Mouse (Mus musculus) heart, embryonic 15.5 days (tissue): ENCODE measurements at regions not wholly inside any gene's neighbourhood (a gene's known extent, or its start where the extent isn't known, plus 50 kb on each side); places are given as distances from the start of the nearest gene placed in this dataset.

Source experiments
- ATAC-seq: fragments of 200-750 bp; cut with Nextera tagmentation; replicated peaks from 2 replicates; pipeline ENCODE4 v1.8.0; 2017; ENCODE audit warnings: low read depth, moderate TSS enrichment; ENCODE audit not compliant: insufficient number of reproducible peaks, insufficient read depth, low FRiP score
- H3K27ac ChIP-seq: fragments of 300-500 bp; sonication (generic); 2 replicates; pipeline ENCODE4 v1.5.1; 2015; ENCODE audit warnings: mild to moderate bottlenecking, inconsistent platforms
- H3K27me3 ChIP-seq: fragments of 300-500 bp; sonication (generic); 2 replicates; pipeline ENCODE4 v1.6.1; 2015; ENCODE audit warnings: inconsistent platforms
- H3K36me3 ChIP-seq: fragments of 300-500 bp; sonication (generic); 2 replicates; pipeline ENCODE4 v1.6.1; 2015; ENCODE audit warnings: mild to moderate bottlenecking, inconsistent platforms
- H3K4me1 ChIP-seq: fragments of 300-500 bp; sonication (generic); replicated peaks from 2 replicates; pipeline ENCODE4 v1.6.1; 2015; ENCODE audit warnings: inconsistent platforms
- H3K4me2 ChIP-seq: fragments of 300-500 bp; sonication (generic); 2 replicates; pipeline ENCODE4 v1.6.1; 2015; ENCODE audit warnings: inconsistent platforms, mild to moderate bottlenecking, moderate library complexity
- H3K4me3 ChIP-seq: fragments of 300-500 bp; sonication (generic); 2 replicates; pipeline ENCODE4 v1.5.1; 2015; ENCODE audit warnings: mild to moderate bottlenecking, inconsistent platforms
- H3K9ac ChIP-seq: fragments of 300-500 bp; sonication (generic); 2 replicates; pipeline ENCODE4 v1.6.1; 2015; ENCODE audit warnings: mild to moderate bottlenecking, inconsistent platforms
- H3K9me3 ChIP-seq: fragments of 300-500 bp; sonication (generic); replicated peaks from 2 replicates; pipeline ENCODE4 v1.6.1; 2016; ENCODE audit warnings: inconsistent platforms
- WGBS: fragments of 180-500 bp; shearing (Covaris S2); methylation state at CpG from one replicate; pipeline ENCODE4 v1.1.7; 2015; ENCODE audit warnings: mixed read lengths; 5-methylcytosine and 5-hydroxymethylcytosine counted together

DNA sequence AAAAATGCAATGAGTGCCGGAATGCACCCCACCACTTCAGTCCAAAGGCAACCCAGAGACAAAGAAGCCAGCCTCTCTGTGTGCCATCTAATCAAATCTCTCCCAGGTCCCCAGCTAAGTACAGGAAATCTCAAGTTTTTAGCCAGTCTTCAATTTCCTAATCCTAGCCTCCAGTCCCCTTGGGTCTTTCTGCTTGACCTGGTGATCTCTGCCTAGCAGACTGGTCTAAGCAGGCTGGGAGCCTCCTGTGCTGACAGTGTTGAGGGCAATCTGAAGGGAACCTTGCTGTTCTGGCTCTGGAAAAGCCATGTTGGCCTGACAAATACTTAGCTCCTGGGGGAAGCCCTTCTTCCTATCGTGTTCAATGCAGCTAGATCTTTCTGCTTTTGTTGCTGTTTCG lies 248.9 kb downstream of the Nedd1 start:
- 78% methylated on average over 3 of the region's 3 CpGs for WGBS
- no peaks in the 10 kb centered on the region for H3K27me3 ChIP-seq
- no peak for ATAC-seq

DNA sequence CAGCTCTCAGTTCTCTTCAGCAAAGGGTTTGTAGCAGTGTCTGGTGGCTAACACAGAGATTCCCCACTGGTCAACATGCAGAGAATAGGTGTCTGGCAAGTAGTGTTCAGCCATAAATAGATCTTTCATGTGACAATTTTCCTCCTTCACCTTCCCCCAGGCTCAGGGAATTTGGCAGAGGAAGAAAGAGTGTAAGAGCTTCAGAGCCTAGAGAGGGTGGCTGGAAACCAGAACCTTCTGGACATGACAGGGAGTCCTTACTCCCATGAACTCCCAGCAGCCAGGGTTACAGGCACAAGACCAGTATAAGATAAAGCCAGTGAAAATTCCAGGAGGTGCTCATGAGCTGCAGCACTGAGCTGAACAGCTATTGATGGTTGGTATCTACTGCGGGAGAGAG lies 251.1 kb downstream of the Nedd1 start:
- H3K9me3 ChIP-seq: no peaks in the 10 kb centered on the region
- WGBS: 81% methylated on average over 1 of the region's 1 CpGs

More for the DNA sequence above, 248.9 kb downstream of the Nedd1 start:
- no peak overlapping the region for H3K9ac ChIP-seq
- H3K27ac ChIP-seq: no peak overlapping the region
- no peaks in the 10 kb centered on the region for H3K4me1 ChIP-seq
- no peaks in the 10 kb centered on the region for H3K9me3 ChIP-seq
- H3K36me3 ChIP-seq: no peaks in the 10 kb centered on the region
- H3K4me2 ChIP-seq: no peak overlapping the region
- no peak overlapping the region for H3K4me3 ChIP-seq

DNA sequence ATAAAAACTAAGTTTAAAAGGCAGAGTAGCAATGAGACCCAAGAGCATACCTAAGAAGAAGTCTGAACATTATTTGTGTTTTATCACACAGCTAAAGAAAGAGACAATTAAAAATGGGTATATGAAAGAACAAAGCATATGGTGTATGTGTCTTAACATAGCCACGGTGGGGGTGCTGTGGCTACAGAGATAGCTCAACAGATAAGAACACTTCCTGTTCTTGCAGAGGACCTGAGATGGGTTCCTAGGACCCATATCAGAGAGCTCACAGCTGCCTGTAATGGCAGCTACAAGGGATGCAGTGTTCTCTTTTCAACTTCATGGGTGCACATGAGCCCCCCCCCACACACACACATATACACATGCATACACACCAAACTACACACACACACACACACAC lies 267.0 kb downstream of the Nedd1 start:
- 59% methylated on average over 1 of the region's 1 CpGs for WGBS
- Histone ChIP-seq H3K4me1 (no peaks in the 10 kb centered on the region), H3K27me3 (no peaks in the 10 kb centered on the region), H3K27ac (no peak overlapping the region), H3K9ac (no peak overlapping the region), H3K9me3 (no peaks in the 10 kb centered on the region), H3K36me3 (no peaks in the 10 kb centered on the region), H3K4me3 (no peak overlapping the region), H3K4me2 (no peak overlapping the region)
- no peak for ATAC-seq

More for the DNA sequence above, 251.1 kb downstream of the Nedd1 start:
- no peak overlapping the region for H3K9ac ChIP-seq
- H3K4me1 ChIP-seq: no peaks in the 10 kb centered on the region
- no peak overlapping the region for H3K4me2 ChIP-seq
- no peak overlapping the region for H3K4me3 ChIP-seq
- no peaks in the 10 kb centered on the region for H3K27me3 ChIP-seq
- no peak overlapping the region for H3K27ac ChIP-seq
- H3K36me3 ChIP-seq: no peaks in the 10 kb centered on the region
- no peak for ATAC-seq

DNA sequence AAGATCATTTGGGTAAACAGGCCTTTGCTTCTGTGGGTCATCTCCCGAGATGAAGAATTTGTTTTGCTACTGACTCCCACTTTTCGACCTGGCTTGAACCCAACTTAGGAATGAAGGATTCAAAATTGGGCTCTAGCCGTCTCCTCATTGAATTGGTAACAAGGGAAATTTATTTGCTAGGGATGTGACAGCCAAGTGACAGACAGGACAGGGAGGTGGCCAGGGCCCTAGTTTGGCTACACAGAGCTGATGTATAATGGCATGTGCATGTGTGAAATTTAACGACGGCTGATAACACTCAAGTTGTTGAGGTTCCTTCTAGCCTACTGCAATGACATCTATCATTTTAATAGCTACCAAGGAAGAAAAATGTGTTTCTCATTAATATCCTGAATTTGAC lies 268.7 kb downstream of the Nedd1 start:
- ATAC-seq: no peak
- H3K4me1 ChIP-seq: no peaks in the 10 kb centered on the region
- H3K36me3 ChIP-seq: no peaks in the 10 kb centered on the region
- WGBS: 67% methylated on average over 5 of the region's 5 CpGs
- no peak overlapping the region for H3K4me3 ChIP-seq
- H3K27me3 ChIP-seq: no peaks in the 10 kb centered on the region
- H3K4me2 ChIP-seq: no peak overlapping the region
- no peaks in the 10 kb centered on the region for H3K9me3 ChIP-seq
- H3K9ac ChIP-seq: no peak overlapping the region
- no peak overlapping the region for H3K27ac ChIP-seq

DNA sequence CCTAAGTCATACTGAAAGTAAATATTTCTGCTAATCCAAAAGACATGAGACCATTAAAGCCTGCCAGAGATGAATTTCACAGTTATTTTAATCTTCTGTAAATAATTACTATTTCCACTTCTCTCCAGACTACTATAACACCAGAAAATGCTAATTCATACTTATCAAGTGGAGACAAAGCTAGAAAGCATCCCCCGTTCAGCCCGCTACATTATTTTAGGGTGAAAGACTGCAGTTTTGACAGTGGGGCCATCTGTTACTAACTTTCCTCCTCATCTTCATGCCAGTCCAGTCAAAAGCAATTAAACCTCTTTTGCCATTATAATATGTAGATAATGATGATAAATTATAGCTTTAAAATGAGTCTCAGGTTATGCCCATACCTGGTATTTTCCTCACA lies 276.3 kb downstream of the Nedd1 start:
- Histone ChIP-seq H3K9ac (no peak overlapping the region), H3K4me2 (no peak overlapping the region), H3K4me1 (no peaks in the 10 kb centered on the region), H3K27ac (no peak overlapping the region), H3K36me3 (no peaks in the 10 kb centered on the region), H3K27me3 (no peaks in the 10 kb centered on the region), H3K4me3 (no peak overlapping the region), H3K9me3 (no peaks in the 10 kb centered on the region)
- WGBS: 87% methylated on average over 2 of the region's 2 CpGs
- no peak for ATAC-seq

DNA sequence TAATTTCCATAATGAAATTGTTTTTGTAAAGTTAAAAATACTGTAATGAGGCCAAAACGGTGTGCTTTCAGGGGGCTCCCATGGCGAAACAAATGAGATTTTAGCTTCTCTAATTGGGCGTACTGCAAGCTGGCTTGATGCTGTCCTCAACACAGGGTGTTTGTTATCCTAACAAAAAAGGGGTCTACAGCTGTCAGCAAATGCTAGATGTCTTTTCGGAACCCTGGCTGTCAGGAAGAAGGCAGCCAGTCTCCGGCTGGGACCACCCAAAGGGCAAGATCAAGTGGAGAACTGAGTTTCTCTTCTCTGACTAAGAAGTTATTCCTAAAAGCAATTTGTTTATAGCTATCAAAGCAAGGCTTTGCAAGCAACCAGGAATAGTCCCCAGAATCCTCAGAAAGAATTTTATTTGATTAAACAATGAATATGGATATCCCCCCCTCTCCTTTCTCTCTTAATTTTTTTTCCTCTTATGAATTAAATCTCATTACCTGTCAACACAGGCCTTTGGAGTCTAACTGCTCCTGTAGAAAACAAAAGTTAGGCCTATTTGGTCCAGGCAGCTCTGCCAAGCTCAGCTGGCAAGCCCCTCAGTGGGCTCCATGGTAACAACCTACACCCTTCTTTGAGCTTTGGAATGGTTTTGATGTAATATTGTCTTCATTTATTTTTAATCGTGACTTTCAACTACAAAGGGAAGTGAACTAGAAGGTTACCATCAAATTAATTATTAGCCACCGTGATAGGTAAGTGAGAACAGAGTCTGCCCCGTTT lies 283.4 kb downstream of the Nedd1 start:
- no peaks in the 10 kb centered on the region for H3K9me3 ChIP-seq
- no peak overlapping the region for H3K4me2 ChIP-seq
- WGBS: 56% methylated on average over 8 of the region's 8 CpGs
- H3K9ac ChIP-seq: no peak overlapping the region
- H3K36me3 ChIP-seq: no peaks in the 10 kb centered on the region
- ATAC-seq: no peak
- H3K4me1 ChIP-seq: no peaks in the 10 kb centered on the region
- no peak overlapping the region for H3K27ac ChIP-seq
- no peak overlapping the region for H3K4me3 ChIP-seq
- H3K27me3 ChIP-seq: no peaks in the 10 kb centered on the region

DNA sequence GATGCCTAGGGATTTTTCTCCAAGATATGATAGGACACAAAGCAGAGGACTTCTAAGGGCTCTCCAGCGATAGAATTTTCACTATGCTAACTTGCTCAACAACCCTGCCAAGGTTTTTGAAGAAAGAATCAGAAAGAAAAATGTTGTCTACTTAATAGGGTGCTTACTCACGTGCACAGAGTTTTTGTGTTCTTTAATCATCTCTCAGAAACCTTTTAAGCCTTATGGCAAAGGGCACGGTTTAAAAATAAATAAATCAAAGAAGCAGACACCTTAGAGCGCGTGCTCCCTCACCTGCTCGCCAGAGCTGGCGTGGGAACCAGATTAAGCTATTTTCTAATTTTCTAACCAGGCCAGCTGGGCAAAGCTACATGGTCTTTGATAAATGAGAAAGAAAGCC lies 293.0 kb downstream of the Nedd1 start:
- Histone ChIP-seq H3K27ac (no peak overlapping the region), H3K4me3 (no peak overlapping the region), H3K9me3 (no peaks in the 10 kb centered on the region), H3K9ac (no peak overlapping the region), H3K4me1 (0 out of 2 replicates have a peak, but pooled peaks cover 2% of the 10 kb centered on the region), H3K36me3 (no peaks in the 10 kb centered on the region), H3K27me3 (no peaks in the 10 kb centered on the region), H3K4me2 (no peak overlapping the region)
- 67% methylated on average over 7 of the region's 7 CpGs for WGBS
- no peak for ATAC-seq

DNA sequence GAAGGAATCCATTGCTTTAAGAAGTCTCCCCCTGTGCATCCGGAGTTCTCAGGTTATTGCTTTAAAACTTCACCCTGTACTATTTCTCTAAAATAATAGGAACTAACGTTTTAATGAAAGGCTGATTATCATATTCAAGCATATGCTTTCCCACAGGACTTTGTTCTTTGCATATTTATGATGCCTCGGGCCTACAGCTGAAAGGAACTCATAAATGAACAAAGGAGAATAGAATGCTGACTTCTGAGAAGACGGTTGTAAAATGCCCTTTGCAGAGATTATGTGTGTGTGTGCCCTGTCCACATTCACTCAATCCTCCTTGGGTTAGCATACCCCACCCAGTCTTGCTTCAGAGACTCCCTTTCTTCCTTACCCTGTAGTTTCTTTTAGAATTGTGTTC lies 294.2 kb downstream of the Nedd1 start:
- H3K27me3 ChIP-seq: no peaks in the 10 kb centered on the region
- WGBS: 60% methylated on average over 4 of the region's 4 CpGs
- no peaks in the 10 kb centered on the region for H3K36me3 ChIP-seq
- no peaks in the 10 kb centered on the region for H3K9me3 ChIP-seq
- no peak for ATAC-seq
- 0 out of 2 replicates have a peak, but pooled peaks cover 2% of the 10 kb centered on the region for H3K4me1 ChIP-seq
- no peak overlapping the region for H3K4me2 ChIP-seq
- H3K27ac ChIP-seq: no peak overlapping the region
- H3K4me3 ChIP-seq: no peak overlapping the region
- no peak overlapping the region for H3K9ac ChIP-seq

DNA sequence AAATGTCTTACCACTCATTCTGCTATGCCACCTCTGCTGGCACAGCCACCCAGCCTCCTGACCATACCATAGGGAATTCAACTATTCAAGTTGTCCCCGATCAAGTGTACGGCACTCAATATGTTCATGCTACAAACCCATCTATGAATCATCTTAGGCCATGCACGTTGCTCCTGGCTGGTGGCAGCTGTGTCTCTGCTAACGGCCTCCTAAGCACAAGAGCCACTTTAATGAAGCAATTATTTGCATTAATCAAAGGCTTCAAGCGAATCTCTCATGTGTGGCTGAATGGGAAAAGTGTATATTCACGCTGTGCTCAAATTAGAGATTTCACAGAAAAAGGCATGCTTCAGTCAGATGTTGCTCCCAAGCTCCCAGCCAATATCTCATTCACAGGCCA lies 295.8 kb downstream of the Nedd1 start:
- Histone ChIP-seq H3K27me3 (no peaks in the 10 kb centered on the region), H3K4me2 (no peak overlapping the region), H3K4me1 (0 out of 2 replicates have a peak, but pooled peaks cover 2% of the 10 kb centered on the region), H3K4me3 (no peak overlapping the region), H3K9ac (no peak overlapping the region), H3K9me3 (no peaks in the 10 kb centered on the region), H3K36me3 (no peaks in the 10 kb centered on the region), H3K27ac (no peak overlapping the region)
- 84% methylated on average over 6 of the region's 6 CpGs for WGBS
- ATAC-seq: no peak

DNA sequence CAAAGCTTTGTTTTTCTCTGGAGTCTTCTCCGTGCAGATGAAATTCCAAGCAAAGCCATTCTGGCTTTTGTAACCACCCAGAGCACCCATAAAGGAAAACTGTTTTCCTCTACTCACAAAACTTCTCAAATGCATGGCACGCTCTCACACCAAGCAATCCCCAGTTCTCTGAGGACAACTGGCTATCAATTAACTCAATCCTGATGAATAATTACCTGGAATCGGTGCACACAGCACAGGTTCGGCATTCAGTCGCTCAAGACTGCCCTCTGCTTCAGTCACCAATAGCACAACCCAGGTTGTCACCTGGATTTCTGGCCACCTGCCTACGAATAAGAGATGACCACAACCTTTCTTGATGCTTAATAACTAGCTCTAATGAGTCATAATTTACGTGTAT lies 309.5 kb downstream of the Nedd1 start:
- H3K4me1 ChIP-seq: no peaks in the 10 kb centered on the region
- H3K4me3 ChIP-seq: no peak overlapping the region
- no peaks in the 10 kb centered on the region for H3K9me3 ChIP-seq
- ATAC-seq: no peak
- 83% methylated on average over 7 of the region's 7 CpGs for WGBS
- H3K9ac ChIP-seq: no peak overlapping the region
- H3K27me3 ChIP-seq: no peaks in the 10 kb centered on the region
- H3K27ac ChIP-seq: no peak overlapping the region
- H3K4me2 ChIP-seq: no peak overlapping the region
- H3K36me3 ChIP-seq: no peaks in the 10 kb centered on the region

DNA sequence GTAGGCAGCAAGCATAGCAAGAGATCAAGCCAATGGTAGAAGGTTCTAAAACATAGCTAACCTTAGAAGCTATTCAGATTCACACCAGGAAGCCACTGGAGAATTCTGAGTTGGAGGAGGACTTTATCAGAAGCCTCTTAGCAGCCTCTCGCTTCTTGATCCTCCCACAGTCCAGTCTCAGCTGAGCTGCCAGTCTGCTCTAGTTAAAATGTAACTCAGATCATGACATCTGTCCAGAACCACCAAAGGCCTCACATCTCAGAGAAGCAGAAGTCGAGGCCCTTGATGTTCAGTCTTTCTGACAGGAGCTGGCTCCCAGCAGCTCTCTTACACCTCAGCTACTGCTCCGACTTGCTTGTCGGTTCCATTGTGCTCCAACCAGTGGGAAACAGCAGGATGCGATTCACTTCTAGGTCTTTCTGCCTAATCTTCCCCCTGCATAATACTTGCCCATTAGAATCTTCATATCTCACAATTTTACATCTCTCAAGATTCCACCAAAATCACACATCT lies 311.4 kb downstream of the Nedd1 start:
- Histone ChIP-seq H3K36me3 (no peaks in the 10 kb centered on the region), H3K27me3 (no peaks in the 10 kb centered on the region), H3K4me2 (no peak overlapping the region), H3K4me3 (no peak overlapping the region), H3K9ac (no peak overlapping the region), H3K9me3 (no peaks in the 10 kb centered on the region), H3K4me1 (no peaks in the 10 kb centered on the region), H3K27ac (no peak overlapping the region)
- 60% methylated on average over 5 of the region's 5 CpGs for WGBS
- ATAC-seq: no peak

DNA sequence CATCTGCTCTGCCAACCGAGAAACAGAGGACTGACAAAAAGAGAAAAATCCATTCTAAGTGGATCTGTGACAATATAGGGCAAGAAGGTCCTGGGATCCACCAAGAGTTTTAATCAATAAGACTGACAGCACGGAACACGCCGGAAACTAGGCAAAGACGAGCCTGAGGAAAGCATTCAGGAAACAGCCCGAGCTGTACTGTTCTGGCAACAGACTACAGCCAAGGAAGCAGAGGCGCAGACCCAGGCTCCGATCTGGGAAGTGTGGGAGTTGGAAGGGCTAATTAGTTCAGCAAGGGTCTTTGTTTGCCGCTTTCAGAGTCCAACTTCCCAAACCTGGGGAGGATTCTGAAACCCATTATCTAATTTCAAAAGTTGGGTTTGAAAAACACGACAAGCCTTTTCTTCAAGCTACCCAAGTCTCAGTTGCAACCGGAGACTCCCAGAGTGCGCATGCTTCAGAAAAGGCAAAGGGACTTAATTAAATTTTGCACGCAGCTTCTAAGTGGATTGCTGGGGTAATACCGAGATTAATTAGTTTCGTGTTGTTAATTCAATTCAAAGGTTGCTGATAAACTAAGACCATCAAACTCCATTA lies 317.4 kb downstream of the Nedd1 start:
- Histone ChIP-seq H3K36me3 (no peaks in the 10 kb centered on the region), H3K27me3 (no peaks in the 10 kb centered on the region), H3K27ac (no peak overlapping the region), H3K9ac (no peak overlapping the region), H3K4me1 (no peaks in the 10 kb centered on the region), H3K4me2 (no peak overlapping the region), H3K9me3 (no peaks in the 10 kb centered on the region), H3K4me3 (no peak overlapping the region)
- no peak for ATAC-seq
- WGBS: 76% methylated on average over 15 of the region's 15 CpGs
